Mouse (Mus musculus): ENCODE measurements around the gene Mcm2. TPM values are rescaled to one million over a fixed set of nuclear protein-coding genes. Genes with fewer than 3 reads are reported as not detected.
A peak's percentile ranks its signal among the peaks of the same experiment; 100 is the strongest.

The Mcm2 gene
- polyA plus RNA-seq, 1 experiment from 2014 or later: 203 TPM

DNA sequence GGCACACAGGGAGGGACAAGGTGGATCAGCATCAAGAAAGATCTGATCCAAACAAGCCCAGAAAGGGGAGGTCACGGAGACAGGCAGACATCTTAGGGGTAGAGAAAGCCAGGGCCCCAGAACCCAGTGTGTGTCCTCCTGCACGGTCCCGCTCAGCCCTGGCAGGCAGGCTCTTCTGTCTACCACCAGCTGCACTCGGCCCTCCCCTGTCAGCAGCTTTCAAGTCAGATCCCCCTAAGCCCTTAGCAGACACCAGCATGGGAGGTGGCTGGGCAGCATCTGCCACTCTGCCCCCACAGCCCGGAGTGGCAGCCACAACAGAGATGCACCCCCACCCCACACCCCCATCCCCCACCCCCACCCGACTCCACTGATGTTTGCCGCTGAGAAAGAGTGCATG lies 25.8 kb downstream of the Mcm2 start:
- Histone ChIP-seq H3K4me1 (ENCODE audit: control insufficient read depth, insufficient read depth, low read length) (no peaks in the 10 kb centered on the region; the same call in 1 of the 2 replicates), H3K27me3 (ENCODE audit: control insufficient read depth, insufficient read depth, low read length) (no peaks in the 10 kb centered on the region), H3K36me3 (replicated peaks; ENCODE audit: control insufficient read depth, insufficient read depth, low read depth, low read length) (no peaks in the 10 kb centered on the region), H3K27ac (replicated peaks; ENCODE audit: low read depth, low read length) (no peak overlapping the region), H3K9me3 (replicated peaks; ENCODE audit: control insufficient read depth, low read length) (no peaks in the 10 kb centered on the region), H3K9ac (replicated peaks; ENCODE audit: low read length) (no peak overlapping the region), H3K4me3 (ENCODE audit: low read depth, low read length) (no peak overlapping the region), H3K4me2 (ENCODE audit: low read depth, low read length) (no peak overlapping the region)
- ATAC-seq (replicated peaks; ENCODE audit: insufficient number of reproducible peaks, low FRiP score, low TSS enrichment, low read depth) (no peak), DNase-seq (ENCODE audit: low spot score) (no peak)
- 31% methylated on average over 7 of the region's 7 CpGs for WGBS

DNA sequence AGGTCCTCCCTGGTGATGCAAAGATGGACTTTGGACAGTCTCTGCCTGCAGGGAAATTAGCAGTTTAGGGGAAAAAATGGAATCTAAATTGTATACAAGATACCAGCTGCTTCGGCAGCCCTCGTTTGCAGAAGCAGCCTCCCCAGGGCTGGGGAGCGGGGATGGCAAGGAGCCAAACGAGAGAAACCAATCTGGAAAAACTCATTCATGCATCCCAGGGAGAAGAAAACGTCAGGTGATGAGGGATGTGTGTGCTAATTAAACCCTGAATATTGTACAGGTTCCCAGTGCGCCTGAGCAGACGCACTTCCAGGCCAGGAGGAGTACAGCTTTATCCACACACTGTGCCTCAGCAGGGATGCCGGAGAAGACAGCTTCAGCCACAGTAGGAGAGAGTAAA lies 27.0 kb downstream of the Mcm2 start:
- no peak overlapping the region for H3K9ac ChIP-seq (replicated peaks; ENCODE audit: low read length)
- H3K4me3 ChIP-seq (ENCODE audit: low read depth, low read length): no peak overlapping the region
- DNase-seq (ENCODE audit: low spot score): no peak
- H3K4me1 ChIP-seq (ENCODE audit: control insufficient read depth, insufficient read depth, low read length): no peaks in the 10 kb centered on the region; the same call in 1 of the 2 replicates
- H3K36me3 ChIP-seq (replicated peaks; ENCODE audit: control insufficient read depth, insufficient read depth, low read depth, low read length): no peaks in the 10 kb centered on the region
- H3K9me3 ChIP-seq (replicated peaks; ENCODE audit: control insufficient read depth, low read length): no peaks in the 10 kb centered on the region
- no peak overlapping the region for H3K27ac ChIP-seq (replicated peaks; ENCODE audit: low read depth, low read length)
- 56% methylated on average over 8 of the region's 8 CpGs for WGBS
- no peak overlapping the region for H3K4me2 ChIP-seq (ENCODE audit: low read depth, low read length)
- ATAC-seq (replicated peaks; ENCODE audit: insufficient number of reproducible peaks, low FRiP score, low TSS enrichment, low read depth): no peak
- H3K27me3 ChIP-seq (ENCODE audit: control insufficient read depth, insufficient read depth, low read length): no peaks in the 10 kb centered on the region

DNA sequence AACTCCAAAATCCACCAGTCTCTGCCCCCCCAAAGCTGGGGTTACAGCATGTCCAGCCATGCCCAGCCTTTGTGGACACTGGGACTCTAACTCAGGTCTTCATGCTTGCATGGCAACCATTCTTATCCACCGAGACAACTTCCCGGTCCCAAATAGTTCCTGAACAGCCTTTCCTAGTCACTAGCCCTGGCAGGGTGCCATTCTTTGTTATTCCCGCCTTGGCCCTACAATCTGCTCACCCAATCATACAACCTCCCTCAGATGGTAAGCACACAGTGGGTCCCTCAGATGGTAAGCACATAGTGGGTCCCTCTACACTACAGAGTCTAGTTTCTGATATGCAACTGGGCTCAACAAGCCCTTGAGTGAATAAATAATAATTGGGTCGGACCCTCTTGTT lies 28.0 kb downstream of the Mcm2 start:
- Histone ChIP-seq H3K4me2 (ENCODE audit: low read depth, low read length) (no peak overlapping the region), H3K4me3 (ENCODE audit: low read depth, low read length) (no peak overlapping the region), H3K4me1 (ENCODE audit: control insufficient read depth, insufficient read depth, low read length) (no peaks in the 10 kb centered on the region; the same call in 1 of the 2 replicates), H3K27ac (replicated peaks; ENCODE audit: low read depth, low read length) (no peak overlapping the region), H3K9ac (replicated peaks; ENCODE audit: low read length) (no peak overlapping the region), H3K9me3 (replicated peaks; ENCODE audit: control insufficient read depth, low read length) (no peaks in the 10 kb centered on the region), H3K36me3 (replicated peaks; ENCODE audit: control insufficient read depth, insufficient read depth, low read depth, low read length) (no peaks in the 10 kb centered on the region), H3K27me3 (ENCODE audit: control insufficient read depth, insufficient read depth, low read length) (no peaks in the 10 kb centered on the region)
- ATAC-seq (replicated peaks; ENCODE audit: insufficient number of reproducible peaks, low FRiP score, low TSS enrichment, low read depth) (no peak), DNase-seq (ENCODE audit: low spot score) (no peak)
- WGBS: 77% methylated on average over 4 of the region's 4 CpGs

- no peaks in the 10 kb centered on the region for H3K36me3 ChIP-seq (replicated peaks; ENCODE audit: control insufficient read depth, insufficient read depth, low read depth, low read length)
- no peak for ATAC-seq (replicated peaks; ENCODE audit: insufficient number of reproducible peaks, low FRiP score, low TSS enrichment, low read depth)
- DNase-seq (ENCODE audit: low spot score): no peak
- no peak overlapping the region for H3K27ac ChIP-seq (replicated peaks; ENCODE audit: low read depth, low read length)
- H3K27me3 ChIP-seq (ENCODE audit: control insufficient read depth, insufficient read depth, low read length): no peaks in the 10 kb centered on the region
- H3K4me3 ChIP-seq (ENCODE audit: low read depth, low read length): no peak overlapping the region
- H3K4me2 ChIP-seq (ENCODE audit: low read depth, low read length): no peak overlapping the region
- H3K9me3 ChIP-seq (replicated peaks; ENCODE audit: control insufficient read depth, low read length): no peaks in the 10 kb centered on the region
- H3K4me1 ChIP-seq (ENCODE audit: control insufficient read depth, insufficient read depth, low read length): no peaks in the 10 kb centered on the region; the same call in 1 of the 2 replicates
- no peak overlapping the region for H3K9ac ChIP-seq (replicated peaks; ENCODE audit: low read length)
- 87% methylated on average over 7 of the region's 7 CpGs for WGBS
These were observed 29.1 kb downstream of the Mcm2 start for GRCm38 (mm10) chr6:88869459-88869858.

DNA sequence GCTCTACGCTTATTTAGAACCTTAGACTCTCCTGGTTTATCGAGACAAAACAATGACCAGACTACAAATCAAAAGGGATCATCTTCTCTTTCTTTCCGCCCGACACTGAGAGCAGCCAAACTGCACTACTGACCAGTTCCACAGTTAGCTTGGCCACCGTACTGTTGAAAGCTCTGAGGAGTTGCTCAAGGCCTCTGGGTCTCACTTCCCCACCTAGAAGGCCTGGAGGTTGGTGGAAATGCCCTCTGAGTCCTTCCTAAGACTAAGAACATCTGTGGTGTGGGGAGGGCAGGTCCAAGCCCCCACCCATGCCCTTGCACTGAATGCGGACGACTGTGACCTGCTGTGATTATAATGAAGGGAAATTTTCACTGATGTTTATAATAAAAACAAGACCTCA lies 32.9 kb downstream of the Mcm2 start:
- WGBS: 77% methylated on average over 7 of the region's 7 CpGs
- no peaks in the 10 kb centered on the region for H3K27me3 ChIP-seq (ENCODE audit: control insufficient read depth, insufficient read depth, low read length)
- no peak for DNase-seq (ENCODE audit: low spot score)
- H3K9ac ChIP-seq (replicated peaks; ENCODE audit: low read length): no peak overlapping the region
- H3K9me3 ChIP-seq (replicated peaks; ENCODE audit: control insufficient read depth, low read length): no peaks in the 10 kb centered on the region
- no peak overlapping the region for H3K4me2 ChIP-seq (ENCODE audit: low read depth, low read length)
- no peak for ATAC-seq (replicated peaks; ENCODE audit: insufficient number of reproducible peaks, low FRiP score, low TSS enrichment, low read depth)
- H3K4me3 ChIP-seq (ENCODE audit: low read depth, low read length): no peak overlapping the region
- no peak overlapping the region for H3K27ac ChIP-seq (replicated peaks; ENCODE audit: low read depth, low read length)
- H3K36me3 ChIP-seq (replicated peaks; ENCODE audit: control insufficient read depth, insufficient read depth, low read depth, low read length): peaks cover 4% of the 10 kb centered on the region
- H3K4me1 ChIP-seq (ENCODE audit: control insufficient read depth, insufficient read depth, low read length): no peaks in the 10 kb centered on the region

DNA sequence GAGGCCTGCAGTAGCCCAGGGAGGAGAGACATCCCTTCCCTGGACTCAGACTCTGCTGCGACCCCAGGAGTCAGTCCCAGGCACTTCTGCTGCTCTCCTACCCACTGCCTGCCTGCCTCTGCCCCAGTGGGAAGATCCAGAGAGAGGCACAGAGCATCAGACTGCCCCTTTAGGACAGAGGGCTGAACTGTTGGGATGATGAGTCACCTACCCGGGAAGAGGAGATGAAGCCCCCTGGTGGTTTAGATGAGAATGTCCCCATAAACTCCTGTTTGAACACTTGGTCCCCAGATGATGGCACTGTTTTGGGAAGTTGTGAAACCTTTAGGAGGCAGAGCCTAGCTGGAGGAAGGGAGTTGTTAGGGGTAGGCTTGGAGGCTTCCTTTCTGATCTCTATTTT lies 37.7 kb downstream of the Mcm2 start:
- Histone ChIP-seq H3K9me3 (replicated peaks; ENCODE audit: control insufficient read depth, low read length) (no peaks in the 10 kb centered on the region), H3K9ac (replicated peaks; ENCODE audit: low read length) (no peak overlapping the region), H3K4me1 (ENCODE audit: control insufficient read depth, insufficient read depth, low read length) (no peaks in the 10 kb centered on the region), H3K4me2 (ENCODE audit: low read depth, low read length) (no peak overlapping the region), H3K36me3 (replicated peaks; ENCODE audit: control insufficient read depth, insufficient read depth, low read depth, low read length) (peaks cover 4% of the 10 kb centered on the region), H3K4me3 (ENCODE audit: low read depth, low read length) (no peak overlapping the region), H3K27ac (replicated peaks; ENCODE audit: low read depth, low read length) (no peak overlapping the region), H3K27me3 (ENCODE audit: control insufficient read depth, insufficient read depth, low read length) (no peaks in the 10 kb centered on the region)
- DNase-seq (ENCODE audit: low spot score): peak; percentile 66
- ATAC-seq (replicated peaks; ENCODE audit: insufficient number of reproducible peaks, low FRiP score, low TSS enrichment, low read depth): no peak
- WGBS: 12% methylated on average over 2 of the region's 2 CpGs

GRCm38 (mm10) chr6:88858341-88858740 lies 40.2 kb downstream of the Mcm2 start:
- H3K9ac ChIP-seq (replicated peaks; ENCODE audit: low read length): no peak overlapping the region
- no peak for ATAC-seq (replicated peaks; ENCODE audit: insufficient number of reproducible peaks, low FRiP score, low TSS enrichment, low read depth)
- no peaks in the 10 kb centered on the region for H3K4me1 ChIP-seq (ENCODE audit: control insufficient read depth, insufficient read depth, low read length)
- peaks cover 4% of the 10 kb centered on the region for H3K36me3 ChIP-seq (replicated peaks; ENCODE audit: control insufficient read depth, insufficient read depth, low read depth, low read length)
- 62% methylated on average over 7 of the region's 7 CpGs for WGBS
- no peaks in the 10 kb centered on the region for H3K9me3 ChIP-seq (replicated peaks; ENCODE audit: control insufficient read depth, low read length)
- no peak overlapping the region for H3K27ac ChIP-seq (replicated peaks; ENCODE audit: low read depth, low read length)
- DNase-seq (ENCODE audit: low spot score): no peak
- H3K27me3 ChIP-seq (ENCODE audit: control insufficient read depth, insufficient read depth, low read length): no peaks in the 10 kb centered on the region
- H3K4me3 ChIP-seq (ENCODE audit: low read depth, low read length): no peak overlapping the region
- no peak overlapping the region for H3K4me2 ChIP-seq (ENCODE audit: low read depth, low read length)

DNA sequence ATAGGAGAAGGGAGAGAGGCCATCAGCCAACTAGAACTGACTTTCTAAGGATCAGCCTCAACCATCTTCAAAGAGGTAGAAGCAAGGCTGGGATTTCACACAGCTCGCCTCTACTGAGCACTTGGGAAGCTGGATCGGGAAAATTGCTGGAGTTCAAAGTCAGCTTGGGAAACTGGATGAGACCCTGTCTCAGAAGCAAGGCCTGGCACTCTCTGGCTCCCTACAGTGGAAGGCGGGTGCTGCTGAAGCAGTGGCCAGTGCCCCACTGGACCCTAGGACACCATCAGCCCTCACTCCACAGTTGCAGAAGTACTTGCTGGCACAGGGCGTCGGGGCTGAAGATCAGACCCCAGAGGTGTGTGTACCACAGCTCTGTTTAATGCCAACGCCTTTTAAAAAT lies 40.8 kb downstream of the Mcm2 start:
- Histone ChIP-seq H3K9me3 (replicated peaks; ENCODE audit: control insufficient read depth, low read length) (no peaks in the 10 kb centered on the region), H3K4me2 (ENCODE audit: low read depth, low read length) (no peak overlapping the region), H3K27me3 (ENCODE audit: control insufficient read depth, insufficient read depth, low read length) (no peaks in the 10 kb centered on the region), H3K4me1 (ENCODE audit: control insufficient read depth, insufficient read depth, low read length) (no peaks in the 10 kb centered on the region), H3K36me3 (replicated peaks; ENCODE audit: control insufficient read depth, insufficient read depth, low read depth, low read length) (peaks cover 4% of the 10 kb centered on the region), H3K27ac (replicated peaks; ENCODE audit: low read depth, low read length) (no peak overlapping the region), H3K9ac (replicated peaks; ENCODE audit: low read length) (no peak overlapping the region), H3K4me3 (ENCODE audit: low read depth, low read length) (no peak overlapping the region)
- DNase-seq (ENCODE audit: low spot score) (no peak), ATAC-seq (replicated peaks; ENCODE audit: insufficient number of reproducible peaks, low FRiP score, low TSS enrichment, low read depth) (no peak)
- WGBS: 78% methylated on average over 6 of the region's 6 CpGs

Measured in embryonic facial prominence, embryonic 11.5 days (tissue).